In genomic region chr3:56007991-56008390, GRCm38 (mm10) we compare ENCODE assay signal across 8 mouse cellular contexts.
DNase-seq lines count a peak whose midpoint lies in the region; ATAC-seq lines count a peak whose summit lies in the region.

No protein-coding gene starts in this region.

- H3K27ac ChIP-seq in limb, embryonic 13.5 days: no peak overlapping the region

- 16% methylated on average over 2 of the region's 2 CpGs for WGBS in limb, embryonic 13.5 days

- no peak overlapping the region for H3K4me2 ChIP-seq in limb, embryonic 13.5 days (replicated peaks)

- no peak overlapping the region for H3K9ac ChIP-seq in limb, embryonic 13.5 days

- peak; percentile 39 for DNase-seq in right cerebral cortex, adult 18-20 months
- no peak for DNase-seq in right cerebral cortex, postnatal 36 days (ENCODE audit: low spot score in 2 of 2)
- peak; percentile 7 for DNase-seq in WW6 (ENCODE audit: low read depth, low spot score)
- peak; percentile 66 for DNase-seq in cerebellum, adult 9-10 months
- peak; percentile 15 to 35 for DNase-seq in heart, postnatal 36 days
- peak; percentile 89 for DNase-seq in retina, embryonic 14.5 days (ENCODE audit: low spot score)
- no peak for DNase-seq in testis, postnatal 10 days (ENCODE audit: low spot score)

- no peak overlapping the region for H3K4me3 ChIP-seq in limb, embryonic 13.5 days

- H3K9me3 ChIP-seq in limb, embryonic 13.5 days: no peaks in the 10 kb centered on the region

- ATAC-seq in limb, embryonic 13.5 days (ENCODE audit: low FRiP score, low read depth): peak; percentile 24; the same call in 1 of the 2 replicates

- peaks cover 32% of the 10 kb centered on the region for H3K36me3 ChIP-seq in limb, embryonic 13.5 days

- intact Hi-C loops in heart, postnatal 36 days (cut with DNase I): loop anchor here (2.0 to 10.0 kb wide), 3 partner anchors 633 to 1197 kb away; no protein-coding TSS in a partner anchor

- H3K27me3 ChIP-seq in limb, embryonic 13.5 days: no peaks in the 10 kb centered on the region

- no peaks in the 10 kb centered on the region for H3K4me1 ChIP-seq in limb, embryonic 13.5 days

Comparison
In these comparisons a context has a peak if more than half of its experiments do, and no peak if none do; other contexts are left out.
1. DNase-seq: peak in right cerebral cortex, adult 18-20 months (single experiment), WW6 (single experiment), cerebellum, adult 9-10 months (single experiment), heart, postnatal 36 days (2 of 2) and retina, embryonic 14.5 days (single experiment); none in right cerebral cortex, postnatal 36 days (0 of 2) and testis, postnatal 10 days (single experiment).